Mouse (Mus musculus) cortical plate, adult 2 months (tissue): ENCODE measurements around the gene Nck2.

Experiments used
- CTCF ChIP-seq: fragments of 200-500 bp; IDR thresholded peaks from 2 replicates; pipeline ENCODE4 v1.5.1; 2011; ENCODE audit warnings: mild to moderate bottlenecking, control low read depth, low read length; ENCODE audit not compliant: insufficient read depth; ENCODE audit errors: extremely low read depth
- POLR2A ChIP-seq: fragments of 200-500 bp; IDR thresholded peaks from 2 replicates; pipeline ENCODE4 v1.6.1; 2011; ENCODE audit warnings: mild to moderate bottlenecking, low read length, control low read depth; ENCODE audit not compliant: insufficient read depth; ENCODE audit errors: extremely low read depth

DNA sequence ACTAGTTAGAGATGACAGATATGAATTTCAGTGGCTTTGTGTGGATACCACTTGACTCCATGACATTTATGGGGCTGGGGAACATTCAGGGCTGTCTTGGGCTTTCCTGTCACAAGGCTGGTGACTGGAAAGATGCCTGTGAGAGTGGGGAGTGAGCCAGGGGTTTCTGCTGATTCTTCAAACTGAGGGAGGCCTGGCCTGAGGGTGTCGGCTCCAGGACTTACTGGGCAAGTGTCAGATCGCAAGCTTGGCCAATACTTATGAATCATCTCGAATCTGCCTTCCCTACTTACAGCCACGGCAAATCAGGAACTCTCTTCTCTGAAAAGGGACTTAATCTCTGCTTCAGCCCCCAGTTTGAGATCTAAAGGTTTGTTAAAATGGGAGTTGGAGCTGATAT lies 18.3 kb downstream of the Nck2 start:
- TF ChIP-seq CTCF (no peak), POLR2A (no peak)
